8 mouse cellular contexts compared by ENCODE assay signal in the genomic region with DNA sequence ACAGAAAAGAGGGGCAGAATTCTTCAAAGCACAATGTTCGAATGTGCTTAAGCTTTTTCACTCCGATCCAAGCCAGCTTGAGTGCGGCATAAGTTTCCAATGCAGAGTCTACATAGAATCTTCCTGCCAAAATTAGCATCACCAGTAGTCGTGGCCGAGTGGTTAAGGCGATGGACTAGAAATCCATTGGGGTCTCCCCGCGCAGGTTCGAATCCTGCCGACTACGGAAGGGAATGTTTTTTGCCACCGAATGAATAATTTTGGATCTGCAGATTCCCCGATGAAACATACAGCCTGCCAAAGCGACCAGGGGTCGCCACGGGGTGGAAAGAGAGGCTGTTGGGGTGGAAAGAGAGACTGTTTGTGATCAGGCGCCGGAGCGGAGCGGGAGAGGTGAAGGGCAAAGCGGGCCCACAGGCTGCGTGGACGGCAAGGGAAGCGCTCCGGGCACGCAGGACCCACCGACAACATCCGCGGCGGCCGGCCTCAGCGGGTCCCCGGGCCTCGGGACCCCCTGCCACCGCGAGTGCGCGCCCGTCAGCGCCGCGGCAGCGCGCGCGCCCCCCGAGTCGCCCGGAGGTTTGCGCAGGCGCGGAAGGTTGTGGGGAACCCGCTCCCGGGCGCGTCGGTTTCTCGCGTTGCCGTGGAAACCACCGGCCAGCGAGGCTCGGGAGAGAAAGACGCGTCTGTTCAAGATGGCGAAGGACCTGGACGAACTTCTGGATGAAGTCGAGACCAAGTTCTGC. TPM values are rescaled to one million over a fixed set of nuclear protein-coding genes. Genes with fewer than 3 reads are reported as not detected.
DNase-seq lines count a peak whose midpoint lies in the region; ATAC-seq and TF ChIP-seq lines count a peak whose summit lies in the region.

A gene (plus strand): TSS at position 579 of the 746 bp plus-strand sequence.

- H3K4me1 ChIP-seq in hindbrain, postnatal 0 days (ENCODE audit: insufficient read depth, low read length) = no peaks in the 10 kb centered on the region

- peak within 1 kb of the TSS; percentile 97 for H3K27ac ChIP-seq in gastrocnemius, adult 2 months
- peak within 1 kb of the TSS; percentile 99 for H3K27ac ChIP-seq in hindbrain, postnatal 0 days
- H3K27ac ChIP-seq in left cerebral cortex, adult 2 months = peak within 1 kb of the TSS; percentile 99

- peak; percentile 92 for ATAC-seq in hindbrain, postnatal 0 days
- peak; percentile 88 for ATAC-seq in megakaryocyte, adult 5-6 weeks (ENCODE audit: poor library complexity, severe bottlenecking)

- DNase-seq in WW6 (ENCODE audit: low read depth, low spot score) = peak; percentile 67
- DNase-seq in cerebellum, postnatal 4 days (ENCODE audit: low spot score in 2 of 2) = peak; percentile 94 to 96
- DNase-seq in gastrocnemius, adult 2 months = peak; percentile 96
- peak; percentile 99 for DNase-seq in hindbrain, postnatal 0 days (ENCODE audit: low spot score)
- peak; percentile 93 for DNase-seq in left cerebral cortex, adult 2 months (ENCODE audit: extremely low spot score in 1 of 2, low spot score in 2 of 2)
- peak; percentile 95 to 98 for DNase-seq in right cerebral cortex, adult 2 months (ENCODE audit: low spot score in 2 of 2)
- DNase-seq in urinary bladder, postnatal 14 days (ENCODE audit: low spot score) = peak; percentile 91

- no peaks in the 10 kb centered on the region for H3K9me3 ChIP-seq in hindbrain, postnatal 0 days (ENCODE audit: low read length)

- peak within 1 kb of the TSS; percentile 85 for H3K4me3 ChIP-seq in gastrocnemius, adult 2 months
- H3K4me3 ChIP-seq in hindbrain, postnatal 0 days (ENCODE audit: low read length) = peak within 1 kb of the TSS; percentile 89
- peak within 1 kb of the TSS; percentile 95 for H3K4me3 ChIP-seq in left cerebral cortex, adult 2 months

- H3K9ac ChIP-seq in hindbrain, postnatal 0 days (replicated peaks; ENCODE audit: low read length) = peak within 1 kb of the TSS; percentile 80

- peak within 1 kb of the TSS; percentile 77 for H3K4me2 ChIP-seq in hindbrain, postnatal 0 days (ENCODE audit: low read depth, low read length)

- intact Hi-C loops in gastrocnemius, adult 2 months (cut with DNase I) = no loop called here
- intact Hi-C loops in left cerebral cortex, adult 2 months (cut with DNase I) = no loop called here

- WGBS in hindbrain, postnatal 0 days = under 1% methylated on average over 68 of the region's 68 CpGs

- TF ChIP-seq CTCF in gastrocnemius, adult 2 months (IDR thresholded peaks at IDR 0.05) = no peak
- no peak; the same call in 1 of the 2 replicates for TF ChIP-seq CTCF in hindbrain, postnatal 0 days (IDR thresholded peaks at IDR 0.05; ENCODE audit: low read depth)
- TF ChIP-seq CTCF in left cerebral cortex, adult 2 months (IDR thresholded peaks at IDR 0.05) = no peak

- H3K36me3 ChIP-seq in hindbrain, postnatal 0 days (ENCODE audit: insufficient read depth, low read length) = no peaks in the 10 kb centered on the region

- H3K27me3 ChIP-seq in hindbrain, postnatal 0 days (ENCODE audit: insufficient read depth, low read length) = no peaks in the 10 kb centered on the region

RNA-seq across cellular contexts. Expression of the gene that starts here (rescaled TPM):
- total RNA-seq in gastrocnemius, adult 2 months (2021) = 1 to 10 TPM; 3.2 to 3.6 TPM
- total RNA-seq in hindbrain, postnatal 0 days (2014; rRNA removed) = 27.5 and 30.3 TPM in 2 replicates
- polyA plus RNA-seq in hindbrain, postnatal 0 days (2015; fragmentation: Nextera tagmentation; extraction: Ambion mirVana) = 32.9 and 34.4 TPM in 2 replicates
- total RNA-seq in left cerebral cortex, adult 2 months (2021) = 10 to 100 TPM; 31.6 to 37.1 TPM
- 8.6 and 10.8 TPM in 2 replicates for total RNA-seq in megakaryocyte, adult 5-6 weeks (2015)
- 1.8 and 3.0 TPM in 2 replicates for total RNA-seq in megakaryocyte, adult 5-6 weeks (2017)

Comparison
In these comparisons a context has a peak if more than half of its experiments do, and no peak if none do; other contexts are left out.
1. Peak in every context shown above with its lines: DNase-seq, ATAC-seq, H3K4me3 ChIP-seq and H3K27ac ChIP-seq.